Mouse (Mus musculus) thymus, adult 2 months (tissue): ENCODE measurements around the gene Tacc2. TPM values are rescaled to one million over a fixed set of nuclear protein-coding genes. Genes with fewer than 3 reads are reported as not detected.

Experiments
- DNase-seq: peaks from one replicate; pipeline ENCODE4 v3.0.0; 2021
- H3K27ac ChIP-seq: fragments of 200-500 bp; 2 replicates; pipeline ENCODE4 v1.5.1; 2012; ENCODE audit warnings: low read length, control low read depth; ENCODE audit not compliant: control insufficient read depth, insufficient read depth
- H3K27me3 ChIP-seq: fragments of 200-500 bp; 2 replicates; pipeline ENCODE4 v1.6.1; 2012; ENCODE audit warnings: mild to moderate bottlenecking, low read length, moderate library complexity, mixed read lengths; ENCODE audit not compliant: control insufficient read depth, insufficient read depth
- H3K36me3 ChIP-seq: fragments of 200-500 bp; 2 replicates; pipeline ENCODE4 v1.6.1; 2012; ENCODE audit warnings: mild to moderate bottlenecking, low read length, moderate library complexity; ENCODE audit not compliant: control insufficient read depth, insufficient read depth
- H3K4me1 ChIP-seq: fragments of 200-500 bp; replicated peaks from 2 replicates; pipeline ENCODE4 v1.6.1; 2012; ENCODE audit warnings: low read length; ENCODE audit not compliant: control insufficient read depth, insufficient read depth
- H3K4me3 ChIP-seq: fragments of 200-500 bp; 2 replicates; pipeline ENCODE4 v1.5.1; 2012; ENCODE audit warnings: mild to moderate bottlenecking, low read length, control low read depth, moderate library complexity; ENCODE audit not compliant: control insufficient read depth, insufficient read depth
- CTCF ChIP-seq: fragments of 200-500 bp; IDR thresholded peaks from 2 replicates; pipeline ENCODE4 v1.5.1; 2012; ENCODE audit warnings: mild to moderate bottlenecking, control low read depth, low read length, moderate library complexity, borderline replicate concordance; ENCODE audit not compliant: control insufficient read depth, poor library complexity, insufficient read depth; ENCODE audit errors: extremely low read depth
- POLR2A ChIP-seq: fragments of 200-500 bp; IDR thresholded peaks from 2 replicates; pipeline ENCODE4 v1.6.1; 2012; ENCODE audit warnings: mild to moderate bottlenecking, low read length, control low read depth, moderate library complexity; ENCODE audit not compliant: control insufficient read depth, poor library complexity, insufficient read depth; ENCODE audit errors: extremely low read depth
- WGBS: fragments of 180-500 bp; shearing (Covaris S2); methylation state at CpG from one replicate; pipeline ENCODE4 v1.1.7; 2018; 5-methylcytosine and 5-hydroxymethylcytosine counted together
- polyA plus RNA-seq: library from polyadenylated mRNA; depleted of rRNA; stranded (reverse); fragments of >200 nt; gene quantifications from 2 replicates; pipeline ENCODE4 v1.2.3, GENCODE M21; 2012

Tacc2 gene
- polyA plus RNA-seq, 1 experiment: 41.1 TPM

DNA sequence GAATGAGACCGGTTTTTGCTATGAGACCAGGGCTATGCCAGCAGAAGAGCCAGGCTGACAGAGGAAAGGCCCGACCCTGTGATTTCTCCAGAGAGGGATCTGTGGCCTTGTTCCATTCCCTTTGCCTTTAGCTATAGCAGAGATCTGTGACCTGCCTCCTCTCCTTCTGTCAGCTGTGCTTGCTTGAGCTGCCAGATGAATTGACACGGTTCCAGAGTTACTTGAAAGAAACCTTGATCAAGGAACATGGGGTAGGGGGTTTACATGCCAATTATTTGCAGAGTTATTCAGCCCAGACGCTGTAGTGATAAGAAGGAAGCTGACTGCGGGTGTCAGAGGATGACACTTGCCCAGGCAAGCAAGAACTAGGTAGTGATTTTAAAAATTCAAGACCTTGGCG is 20.3 kb downstream of the Tacc2 start:
- TF ChIP-seq POLR2A: no peak
- no peak for TF ChIP-seq CTCF
- no peaks in the 10 kb centered on the region for H3K27me3 ChIP-seq
- no peaks in the 10 kb centered on the region for H3K36me3 ChIP-seq
- no peak for DNase-seq
- H3K4me3 ChIP-seq: no peak overlapping the region
- H3K27ac ChIP-seq: no peak overlapping the region
- 91% methylated on average over 6 of the region's 6 CpGs for WGBS
- no peaks in the 10 kb centered on the region for H3K4me1 ChIP-seq

DNA sequence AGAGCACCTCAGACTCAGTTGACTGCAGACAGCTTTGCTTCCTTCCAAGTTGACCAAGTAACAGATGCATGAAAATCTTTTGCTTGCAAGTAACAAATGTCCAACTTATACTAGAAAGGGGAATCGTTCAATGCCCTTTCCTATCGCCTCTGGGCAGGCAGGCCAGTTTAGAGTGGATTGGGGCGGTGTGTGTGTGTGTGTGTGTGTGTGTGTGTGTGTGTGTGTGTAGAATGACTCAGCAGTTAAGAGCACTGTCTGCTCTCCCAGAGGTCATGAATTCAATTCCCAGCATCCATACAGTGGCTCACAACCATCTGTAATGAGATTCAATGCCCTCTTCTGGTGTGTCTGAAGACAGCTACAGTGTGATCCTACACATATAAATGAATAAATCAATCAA is 22.8 kb downstream of the Tacc2 start:
- Histone ChIP-seq H3K4me1 (no peaks in the 10 kb centered on the region), H3K27ac (no peak overlapping the region), H3K27me3 (no peaks in the 10 kb centered on the region), H3K4me3 (no peak overlapping the region), H3K36me3 (no peaks in the 10 kb centered on the region)
- 75% methylated on average over 3 of the region's 3 CpGs for WGBS
- no peak for TF ChIP-seq POLR2A
- TF ChIP-seq CTCF: no peak
- DNase-seq: no peak

DNA sequence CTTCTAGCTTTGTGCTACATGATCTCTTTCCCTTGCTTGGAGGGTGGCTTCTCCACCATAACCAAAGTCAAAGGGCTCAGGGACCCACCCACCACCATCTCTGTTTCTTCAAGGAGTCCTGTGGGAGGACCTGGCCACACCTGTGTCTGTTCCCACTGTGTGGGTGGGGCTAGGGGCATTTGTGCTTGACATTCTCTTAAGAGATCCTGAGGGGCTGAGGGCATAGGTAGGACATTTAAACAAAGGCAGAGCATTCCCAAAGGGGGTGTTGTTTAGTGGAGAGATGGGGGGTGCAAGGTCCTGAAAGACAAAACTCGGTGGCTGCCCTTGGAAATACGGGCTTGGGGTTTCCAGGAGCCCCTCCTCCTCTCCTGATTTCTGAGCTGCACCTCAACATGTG is 23.3 kb downstream of the Tacc2 start:
- no peaks in the 10 kb centered on the region for H3K27me3 ChIP-seq
- TF ChIP-seq CTCF (no peak), POLR2A (no peak)
- WGBS: 81% methylated on average over 2 of the region's 2 CpGs
- H3K27ac ChIP-seq: no peak overlapping the region
- DNase-seq: no peak
- H3K36me3 ChIP-seq: no peaks in the 10 kb centered on the region
- H3K4me3 ChIP-seq: no peak overlapping the region
- no peaks in the 10 kb centered on the region for H3K4me1 ChIP-seq

DNA sequence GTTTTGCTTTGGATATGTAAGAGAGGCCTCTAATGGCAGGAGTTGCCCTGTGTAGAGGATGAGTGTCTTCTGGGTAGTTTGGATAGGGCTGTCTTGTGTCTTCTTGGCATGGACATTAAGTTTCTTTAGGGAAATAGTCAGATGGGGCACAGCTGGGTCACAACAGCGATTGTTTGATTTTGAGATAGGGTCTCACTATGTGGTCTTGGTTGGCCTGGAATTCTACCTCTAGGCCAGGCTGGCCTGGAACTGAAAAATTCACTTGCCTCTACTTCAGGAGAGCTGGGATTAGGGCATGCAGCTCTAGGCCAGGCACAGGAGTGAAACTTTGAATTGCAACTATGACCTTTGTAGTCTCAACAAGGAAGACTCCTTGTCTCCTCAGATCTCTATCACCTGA is 25.6 kb downstream of the Tacc2 start:
- DNase-seq: no peak
- WGBS: 97% methylated on average over 1 of the region's 1 CpGs
- Histone ChIP-seq H3K4me1 (no peaks in the 10 kb centered on the region), H3K36me3 (no peaks in the 10 kb centered on the region), H3K4me3 (no peak overlapping the region), H3K27me3 (no peaks in the 10 kb centered on the region), H3K27ac (no peak overlapping the region)
- TF ChIP-seq POLR2A (no peak), CTCF (no peak)

DNA sequence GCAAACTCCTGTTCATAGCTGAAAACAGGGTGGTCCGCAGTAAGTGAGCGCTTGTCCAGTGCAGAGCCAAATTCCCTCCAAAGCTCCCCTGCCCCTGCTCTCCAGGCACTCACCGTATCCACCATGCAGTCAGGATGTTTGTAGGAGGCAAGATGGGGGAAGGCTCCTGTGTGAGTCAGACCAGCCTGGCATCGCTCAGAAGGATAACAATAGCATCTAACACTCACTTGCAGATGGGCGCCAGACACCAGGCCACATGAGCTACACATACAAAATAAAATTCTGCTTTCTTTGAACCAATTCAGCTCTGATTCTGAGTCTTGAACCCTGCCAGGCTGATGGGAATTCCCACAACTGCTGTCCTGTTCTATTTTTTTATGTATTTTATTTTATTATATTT is 26.3 kb downstream of the Tacc2 start:
- H3K27me3 ChIP-seq: no peaks in the 10 kb centered on the region
- H3K27ac ChIP-seq: no peak overlapping the region
- TF ChIP-seq POLR2A (no peak), CTCF (no peak)

DNA sequence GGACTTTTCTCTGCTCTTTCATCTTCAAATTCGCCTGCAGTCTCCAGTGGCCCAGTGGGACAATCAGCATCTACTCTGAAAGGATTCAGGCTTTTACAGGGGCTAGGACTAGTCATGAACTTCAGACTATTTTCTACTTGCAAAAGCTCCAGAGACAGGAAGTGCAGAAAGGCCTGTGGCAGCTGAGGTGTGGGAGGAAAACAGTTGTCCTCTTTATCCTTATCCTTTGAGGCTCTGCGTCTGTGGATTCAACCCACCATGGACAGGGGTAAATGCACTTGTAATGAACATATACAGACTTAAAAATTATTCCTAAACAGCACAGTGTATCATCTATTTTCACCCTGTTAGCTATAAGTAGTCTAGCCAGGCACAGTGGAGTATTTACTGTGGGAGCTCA is 27.2 kb downstream of the Tacc2 start:
- WGBS: 84% methylated on average over 2 of the region's 2 CpGs
- Histone ChIP-seq H3K27me3 (no peaks in the 10 kb centered on the region), H3K36me3 (no peaks in the 10 kb centered on the region), H3K27ac (no peak overlapping the region), H3K4me1 (no peaks in the 10 kb centered on the region), H3K4me3 (no peak overlapping the region)
- DNase-seq: no peak
- no peak for TF ChIP-seq POLR2A
- TF ChIP-seq CTCF: no peak

More for the DNA sequence above, 26.3 kb downstream of the Tacc2 start:
- Histone ChIP-seq H3K36me3 (no peaks in the 10 kb centered on the region), H3K4me3 (no peak overlapping the region), H3K4me1 (no peaks in the 10 kb centered on the region)
- DNase-seq: no peak
- 93% methylated on average over 5 of the region's 5 CpGs for WGBS

DNA sequence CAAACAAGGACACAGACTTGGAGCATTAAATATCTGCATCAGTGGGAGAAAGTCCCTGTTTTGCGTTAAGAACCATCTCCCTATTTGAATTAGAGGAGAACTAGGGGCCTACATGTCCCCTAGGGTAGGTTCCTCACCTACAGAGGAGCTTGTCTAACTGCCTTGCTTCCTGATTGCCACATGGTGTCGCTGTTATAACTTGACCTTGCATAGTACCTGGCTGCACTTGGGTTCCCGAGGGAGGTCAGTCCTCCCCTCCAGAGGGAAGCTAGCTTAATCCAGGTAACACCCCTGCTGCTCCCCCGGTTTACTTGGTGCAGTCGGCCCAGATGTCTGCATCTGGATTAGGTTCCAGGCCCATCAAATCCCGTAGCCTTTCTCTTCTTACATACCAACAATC is 27.9 kb downstream of the Tacc2 start:
- Histone ChIP-seq H3K27ac (no peak overlapping the region), H3K4me3 (no peak overlapping the region), H3K4me1 (no peaks in the 10 kb centered on the region), H3K27me3 (no peaks in the 10 kb centered on the region), H3K36me3 (no peaks in the 10 kb centered on the region)
- TF ChIP-seq POLR2A: no peak
- TF ChIP-seq CTCF: no peak
- DNase-seq: peak; percentile 7
- 33% methylated on average over 6 of the region's 6 CpGs for WGBS
